Mouse (Mus musculus) heart, adult 2 months (tissue): ENCODE data around the gene Adcy6.

Experiments used
- CTCF ChIP-seq: fragments of 200-600 bp; IDR thresholded peaks from 2 replicates; pipeline ENCODE4 v1.8.1; 2022; ENCODE audit warnings: antibody characterized with exemption, mild to moderate bottlenecking, moderate library complexity
- EP300 ChIP-seq: fragments of 200-500 bp; IDR thresholded peaks from 2 replicates; pipeline ENCODE4 v1.6.1; 2011; ENCODE audit warnings: low read depth, low read length, control low read depth; ENCODE audit not compliant: insufficient read depth
- POLR2A ChIP-seq: fragments of 200-500 bp; IDR thresholded peaks from 2 replicates; pipeline ENCODE4 v1.6.1; 2011; ENCODE audit warnings: mild to moderate bottlenecking, low read depth, low read length, control low read depth; ENCODE audit not compliant: insufficient read depth

- TF ChIP-seq CTCF (no peak), EP300 (no peak), POLR2A (no peak)
These were observed 12.3 kb upstream of the Adcy6 start for GRCm38 (mm10) chr15:98622199-98622598.
